Mouse (Mus musculus): Measurements from ENCODE around the gene Rbck1.

Rbck1 gene

GRCm38 (mm10) chr2:152343329-152344213 is 11.1 kb upstream of the Rbck1 start, which contains the start of gene Trib3:
Gene Trib3 (minus strand): TSS chr2:152344032.
- DNase-seq (ENCODE audit: low read depth, low spot score) = no peak

- no peak for DNase-seq (ENCODE audit: low read depth, low spot score)
Measured at GRCm38 (mm10) chr2:152339631-152340179, 7.3 kb upstream of the Rbck1 start.

GRCm38 (mm10) chr2:152338319-152338718 is 5.9 kb upstream of the Rbck1 start:
- no peak for DNase-seq (ENCODE audit: low read depth, low spot score)

- no peak for DNase-seq (ENCODE audit: low read depth, low spot score)
Measured at GRCm38 (mm10) chr2:152337591-152338212, 5.2 kb upstream of the Rbck1 start.

- no peak for DNase-seq (ENCODE audit: low read depth, low spot score)
Measured at GRCm38 (mm10) chr2:152336856-152337255, 4.4 kb upstream of the Rbck1 start.

GRCm38 (mm10) chr2:152335289-152335820 is 2.9 kb upstream of the Rbck1 start:
- no peak for DNase-seq (ENCODE audit: low read depth, low spot score)

- no peak for DNase-seq (ENCODE audit: low read depth, low spot score)
Measured at GRCm38 (mm10) chr2:152333345-152334006, 1.0 kb upstream of the Rbck1 start.

GRCm38 (mm10) chr2:152330858-152331423 is 1.5 kb downstream of the Rbck1 start:
- no peak for DNase-seq (ENCODE audit: low read depth, low spot score)

GRCm38 (mm10) chr2:152327980-152328379 is 4.5 kb downstream of the Rbck1 start:
- DNase-seq (ENCODE audit: low read depth, low spot score) = no peak

GRCm38 (mm10) chr2:152326654-152327053 is 5.8 kb downstream of the Rbck1 start:
- no peak for DNase-seq (ENCODE audit: low read depth, low spot score)

- no peak for DNase-seq (ENCODE audit: low read depth, low spot score)
Measured at GRCm38 (mm10) chr2:152326157-152326556, 6.3 kb downstream of the Rbck1 start.

- DNase-seq (ENCODE audit: low read depth, low spot score) = no peak
Measured at GRCm38 (mm10) chr2:152324842-152325241, 7.6 kb downstream of the Rbck1 start.

- DNase-seq (ENCODE audit: low read depth, low spot score) = no peak
Measured at GRCm38 (mm10) chr2:152323971-152324370, 8.5 kb downstream of the Rbck1 start.

- DNase-seq (ENCODE audit: low read depth, low spot score) = no peak
Measured at GRCm38 (mm10) chr2:152322198-152322597, 10.3 kb downstream of the Rbck1 start.

- DNase-seq (ENCODE audit: low read depth, low spot score) = no peak
Measured at GRCm38 (mm10) chr2:152321558-152321957, 10.9 kb downstream of the Rbck1 start.

- DNase-seq (ENCODE audit: low read depth, low spot score) = no peak
Measured at GRCm38 (mm10) chr2:152317054-152317453, 15.4 kb downstream of the Rbck1 start.

- no peak for DNase-seq (ENCODE audit: low read depth, low spot score)
Measured at GRCm38 (mm10) chr2:152313926-152314325, 18.5 kb downstream of the Rbck1 start.

- no peak for DNase-seq (ENCODE audit: low read depth, low spot score)
Measured at GRCm38 (mm10) chr2:152312996-152313395, 19.5 kb downstream of the Rbck1 start.

- DNase-seq (ENCODE audit: low read depth, low spot score) = no peak
Measured at GRCm38 (mm10) chr2:152307186-152307585, 25.3 kb downstream of the Rbck1 start.

GRCm38 (mm10) chr2:152305480-152305879 is 27.0 kb downstream of the Rbck1 start:
- no peak for DNase-seq (ENCODE audit: low read depth, low spot score)

- DNase-seq (ENCODE audit: low read depth, low spot score) = no peak
Measured at GRCm38 (mm10) chr2:152303781-152304180, 28.7 kb downstream of the Rbck1 start.

Measured in c-Kit-negative CD71-positive TER-119-positive erythroid progenitor cells, embryonic 14.5 days (primary cell).